Mouse (Mus musculus): ENCODE data around the gene Gm21477. TPM values are rescaled to one million over a fixed set of nuclear protein-coding genes. Genes with fewer than 3 reads are reported as not detected.
"Not testable (repeated sequence)": the region's sequence is repeated elsewhere in the genome, so short reads cannot be mapped to it uniquely, and the experiment has no call there.

Gene Gm21477
- polyA plus RNA-seq (2016; fragmentation: Nextera tagmentation; extraction: Ambion mirVana) = not detected in 2 replicates

- not testable (repeated sequence) for H3K4me3 ChIP-seq; H3K27ac ChIP-seq; H3K27me3 ChIP-seq (ENCODE audit: low read depth, poor library complexity, severe bottlenecking); H3K9me3 ChIP-seq (replicated peaks); H3K4me1 ChIP-seq; H3K36me3 ChIP-seq; DNase-seq (ENCODE audit: low spot score)
- WGBS = no CpG with 5 or more reads among the region's 6 CpGs
These were observed at the start of gene Gm21477 for GRCm38 (mm10) chrY:87116521-87116920. TSS of gene Gm21477 (plus strand) at chrY:87116821.
